Mouse (Mus musculus): Measurements from ENCODE around the gene Scgb2b27.
"Not testable (repeated sequence)": the region's sequence is repeated elsewhere in the genome, so short reads cannot be mapped to it uniquely, and the experiment has no call there.

Gene Scgb2b27

GRCm38 (mm10) chr7:34013842-34014241 lies at the start of gene Scgb2b27:
Gene Scgb2b27 (minus strand): TSS chr7:34013942.
- DNase-seq (ENCODE audit: low spot score): no peak

- DNase-seq (ENCODE audit: low spot score): not testable (repeated sequence)
Observed at GRCm38 (mm10) chr7:34036076-34036815, 22.5 kb upstream of the Scgb2b27 start.

GRCm38 (mm10) chr7:34034579-34034978 lies 20.8 kb upstream of the Scgb2b27 start:
- DNase-seq (ENCODE audit: low spot score): not testable (repeated sequence)

GRCm38 (mm10) chr7:34030026-34030425 lies 16.3 kb upstream of the Scgb2b27 start:
- no peak for DNase-seq (ENCODE audit: low spot score)

- DNase-seq (ENCODE audit: low spot score): not testable (repeated sequence)
Observed at GRCm38 (mm10) chr7:34027202-34027601, 13.5 kb upstream of the Scgb2b27 start.

GRCm38 (mm10) chr7:34025641-34026040 lies 11.9 kb upstream of the Scgb2b27 start:
- no peak for DNase-seq (ENCODE audit: low spot score)

- DNase-seq (ENCODE audit: low spot score): not testable (repeated sequence)
Observed at GRCm38 (mm10) chr7:34021183-34021582, 7.4 kb upstream of the Scgb2b27 start, which contains the start of gene Scgb1b27. Gene Scgb1b27 (plus strand): TSS chr7:34021483.

GRCm38 (mm10) chr7:33982281-33982680 lies 31.5 kb downstream of the Scgb2b27 start:
- DNase-seq (ENCODE audit: low spot score): not testable (repeated sequence)

Measured in yolk sac, embryonic 10.5 days (tissue).